Mouse (Mus musculus) retina, embryonic 14.5 days (tissue): Measurements from ENCODE around the gene Atg16l2.
A peak's percentile ranks its signal among the peaks of the same experiment; 100 is the strongest.

ENCODE experiments used
- DNase-seq: peaks from one replicate; pipeline ENCODE4 v3.0.0-alpha.2; 2015; ENCODE audit warnings: low spot score

Gene Atg16l2

GRCm38 (mm10) chr7:101321218-101321827 is 19.3 kb upstream of the Atg16l2 start:
- peak; percentile 51 for DNase-seq

- peak; percentile 64 for DNase-seq
These were observed 18.6 kb upstream of the Atg16l2 start for GRCm38 (mm10) chr7:101320399-101321217.

GRCm38 (mm10) chr7:101319796-101320195 is 17.7 kb upstream of the Atg16l2 start:
- no peak for DNase-seq

- no peak for DNase-seq
These were observed 16.8 kb upstream of the Atg16l2 start for GRCm38 (mm10) chr7:101318848-101319247.

GRCm38 (mm10) chr7:101317014-101317413 is 15.0 kb upstream of the Atg16l2 start, which contains the start of gene Stard10:
Gene Stard10, plus strand, starts transcription at chr7:101317086.
- no peak for DNase-seq

GRCm38 (mm10) chr7:101316591-101317001 is 14.5 kb upstream of the Atg16l2 start:
- no peak for DNase-seq

GRCm38 (mm10) chr7:101315699-101316098 is 13.6 kb upstream of the Atg16l2 start:
- DNase-seq, result no peak

- DNase-seq, result no peak
These were observed 12.3 kb upstream of the Atg16l2 start for GRCm38 (mm10) chr7:101314396-101314795.

- no peak for DNase-seq
These were observed 11.0 kb upstream of the Atg16l2 start for GRCm38 (mm10) chr7:101313033-101313432.

- DNase-seq, result no peak
These were observed 9.0 kb upstream of the Atg16l2 start for GRCm38 (mm10) chr7:101311061-101311460.

- peak; percentile 100 for DNase-seq
These were observed 8.4 kb upstream of the Atg16l2 start for GRCm38 (mm10) chr7:101310327-101311028.

GRCm38 (mm10) chr7:101309985-101310326 is 7.9 kb upstream of the Atg16l2 start:
- DNase-seq, result no peak

GRCm38 (mm10) chr7:101306841-101307240 is 4.8 kb upstream of the Atg16l2 start:
- DNase-seq, result no peak

- no peak for DNase-seq
These were observed 640 bp upstream of the Atg16l2 start for GRCm38 (mm10) chr7:101302691-101303090.

- no peak for DNase-seq
These were observed 630 bp downstream of the Atg16l2 start for GRCm38 (mm10) chr7:101301361-101301880.

GRCm38 (mm10) chr7:101298375-101298774 is 3.7 kb downstream of the Atg16l2 start:
- no peak for DNase-seq

- no peak for DNase-seq
These were observed 5.0 kb downstream of the Atg16l2 start for GRCm38 (mm10) chr7:101297023-101297405.

GRCm38 (mm10) chr7:101296252-101297022 is 5.6 kb downstream of the Atg16l2 start:
- DNase-seq, result peak; percentile 88

- no peak for DNase-seq
These were observed 6.6 kb downstream of the Atg16l2 start for GRCm38 (mm10) chr7:101295438-101295837.

- no peak for DNase-seq
These were observed 8.4 kb downstream of the Atg16l2 start for GRCm38 (mm10) chr7:101293611-101294010.

GRCm38 (mm10) chr7:101293138-101293537 is 8.9 kb downstream of the Atg16l2 start:
- DNase-seq, result no peak

- no peak for DNase-seq
These were observed 9.4 kb downstream of the Atg16l2 start for GRCm38 (mm10) chr7:101292696-101293095.
